Mouse (Mus musculus): ENCODE results near the gene Crocc2. TPM values are rescaled to one million over a fixed set of nuclear protein-coding genes. Genes with fewer than 3 reads are reported as not detected.
"Not testable (repeated sequence)": the region's sequence is repeated elsewhere in the genome, so short reads cannot be mapped to it uniquely, and the experiment has no call there.

Crocc2 gene
- total RNA-seq, 2 experiments from 2014 or later = 0.06 to 0.15 TPM

- no peak for DNase-seq
These were observed 6.6 kb upstream of the Crocc2 start for GRCm38 (mm10) chr1:93161921-93162320.

GRCm38 (mm10) chr1:93162588-93162987 is 5.9 kb upstream of the Crocc2 start:
- DNase-seq = no peak

GRCm38 (mm10) chr1:93165447-93165846 is 3.1 kb upstream of the Crocc2 start:
- no peak for DNase-seq

- DNase-seq = no peak
These were observed 2.0 kb upstream of the Crocc2 start for GRCm38 (mm10) chr1:93166346-93167079.

GRCm38 (mm10) chr1:93173665-93174064 is 5.1 kb downstream of the Crocc2 start:
- DNase-seq = no peak

GRCm38 (mm10) chr1:93174399-93174798 is 5.9 kb downstream of the Crocc2 start:
- DNase-seq = peak; percentile 91

- DNase-seq = no peak
These were observed 7.3 kb downstream of the Crocc2 start for GRCm38 (mm10) chr1:93175849-93176248.

- DNase-seq = peak; percentile 72
These were observed 8.2 kb downstream of the Crocc2 start for GRCm38 (mm10) chr1:93176525-93177332.

GRCm38 (mm10) chr1:93182281-93182680 is 13.8 kb downstream of the Crocc2 start:
- no peak for DNase-seq

GRCm38 (mm10) chr1:93184071-93184828 is 15.7 kb downstream of the Crocc2 start:
- peak; percentile 22 for DNase-seq

GRCm38 (mm10) chr1:93190726-93191305 is 22.3 kb downstream of the Crocc2 start:
- no peak for DNase-seq

- no peak for DNase-seq
These were observed 26.4 kb downstream of the Crocc2 start for GRCm38 (mm10) chr1:93194961-93195360.

GRCm38 (mm10) chr1:93197454-93197853 is 28.9 kb downstream of the Crocc2 start:
- DNase-seq = not testable (repeated sequence)

- DNase-seq = no peak
These were observed 29.4 kb downstream of the Crocc2 start for GRCm38 (mm10) chr1:93197916-93198315.

GRCm38 (mm10) chr1:93206277-93206970 is 37.9 kb downstream of the Crocc2 start:
- DNase-seq = no peak

GRCm38 (mm10) chr1:93207536-93208064 is 39.1 kb downstream of the Crocc2 start:
- DNase-seq = peak; percentile 53

- peak; percentile 85 for DNase-seq
These were observed 41.7 kb downstream of the Crocc2 start for GRCm38 (mm10) chr1:93210213-93210641.

GRCm38 (mm10) chr1:93211019-93211418 is 42.5 kb downstream of the Crocc2 start:
- no peak for DNase-seq

- peak; percentile 54 for DNase-seq
These were observed 43.2 kb downstream of the Crocc2 start for GRCm38 (mm10) chr1:93211549-93212220.

GRCm38 (mm10) chr1:93212441-93212840 is 43.9 kb downstream of the Crocc2 start:
- DNase-seq = no peak

- DNase-seq = no peak
These were observed 46.1 kb downstream of the Crocc2 start for GRCm38 (mm10) chr1:93214612-93215011.

Data from adrenal gland, postnatal 10 days (tissue).